Mouse (Mus musculus) urinary bladder, postnatal 14 days (tissue): ENCODE data around the gene Ccdc121.

Source experiments
- DNase-seq: peaks from one replicate; pipeline ENCODE4 v3.0.0; 2021; ENCODE audit warnings: low spot score

Ccdc121 gene

GRCm38 (mm10) chr1:181511307-181511706, at the start of gene Ccdc121:
Gene Ccdc121, minus strand, starts transcription at chr1:181511451.
- DNase-seq: no peak

GRCm38 (mm10) chr1:181560325-181560724, 49.1 kb upstream of the Ccdc121 start:
- no peak for DNase-seq

GRCm38 (mm10) chr1:181559655-181560054, 48.4 kb upstream of the Ccdc121 start:
- no peak for DNase-seq

- DNase-seq: no peak
Observed at GRCm38 (mm10) chr1:181555475-181555874, 44.2 kb upstream of the Ccdc121 start.

GRCm38 (mm10) chr1:181552533-181553410, 41.5 kb upstream of the Ccdc121 start:
- DNase-seq: no peak

- no peak for DNase-seq
Observed at GRCm38 (mm10) chr1:181550826-181551225, 39.6 kb upstream of the Ccdc121 start.

- no peak for DNase-seq
Observed at GRCm38 (mm10) chr1:181549987-181550386, 38.7 kb upstream of the Ccdc121 start.

- DNase-seq: peak; percentile 61
Observed at GRCm38 (mm10) chr1:181545044-181545772, 34.0 kb upstream of the Ccdc121 start.

GRCm38 (mm10) chr1:181543711-181544383, 32.6 kb upstream of the Ccdc121 start:
- peak; percentile 50 for DNase-seq

- DNase-seq: peak; percentile 29
Observed at GRCm38 (mm10) chr1:181539846-181540769, 28.9 kb upstream of the Ccdc121 start.

- no peak for DNase-seq
Observed at GRCm38 (mm10) chr1:181537627-181538525, 26.6 kb upstream of the Ccdc121 start.

- DNase-seq: no peak
Observed at GRCm38 (mm10) chr1:181535165-181535873, 24.1 kb upstream of the Ccdc121 start.

GRCm38 (mm10) chr1:181529368-181529767, 18.1 kb upstream of the Ccdc121 start:
- DNase-seq: peak; percentile 94

- DNase-seq: no peak
Observed at GRCm38 (mm10) chr1:181525996-181526395, 14.7 kb upstream of the Ccdc121 start.

- no peak for DNase-seq
Observed at GRCm38 (mm10) chr1:181523831-181524230, 12.6 kb upstream of the Ccdc121 start.

- no peak for DNase-seq
Observed at GRCm38 (mm10) chr1:181521401-181522091, 10.3 kb upstream of the Ccdc121 start.

GRCm38 (mm10) chr1:181519137-181519536, 7.9 kb upstream of the Ccdc121 start:
- DNase-seq: no peak

- no peak for DNase-seq
Observed at GRCm38 (mm10) chr1:181518046-181518445, 6.8 kb upstream of the Ccdc121 start.
